Mouse (Mus musculus): Measurements from ENCODE around the gene Hmg20a. TPM values are rescaled to one million over a fixed set of nuclear protein-coding genes. Genes with fewer than 3 reads are reported as not detected.
A peak's percentile ranks its signal among the peaks of the same experiment; 100 is the strongest.

Gene Hmg20a
- 39.9 and 64.3 TPM in 2 replicates for polyA plus RNA-seq (2014; fragmentation: Nextera tagmentation; extraction: Ambion mirVana)

- peak within 1 kb of the TSS; percentile 93 for H3K9ac ChIP-seq (ENCODE audit: low read depth, low read length)
- H3K9me3 ChIP-seq (ENCODE audit: control insufficient read depth, low read length) = no peaks in the 10 kb centered on the region
- H3K27ac ChIP-seq (ENCODE audit: low read depth, low read length) = peak within 1 kb of the TSS; percentile 96
- H3K36me3 ChIP-seq (ENCODE audit: control insufficient read depth, insufficient read depth, low read length) = no peaks in the 10 kb centered on the region
- peak; percentile 97 for ATAC-seq (ENCODE audit: low FRiP score, low TSS enrichment)
- H3K27me3 ChIP-seq (ENCODE audit: control insufficient read depth, insufficient read depth, low read length) = no peaks in the 10 kb centered on the region
- peaks cover 13% of the 10 kb centered on the region; the same call in 1 of the 2 replicates for H3K4me1 ChIP-seq (ENCODE audit: control insufficient read depth, insufficient read depth, low read length)
- peak within 1 kb of the TSS; percentile 84 for H3K4me3 ChIP-seq (ENCODE audit: low read length)
- under 1% methylated on average over 59 of the region's 59 CpGs for WGBS
- H3K4me2 ChIP-seq (replicated peaks; ENCODE audit: low read depth, low read length) = peak within 1 kb of the TSS; percentile 69
Observed at GRCm38 (mm10) chr9:56417948-56418737, at the start of gene Hmg20a, which contains the start of gene Peak1. Hmg20a (plus strand) TSS chr9:56418609. Peak1 (minus strand) TSS chr9:56418067.

DNA sequence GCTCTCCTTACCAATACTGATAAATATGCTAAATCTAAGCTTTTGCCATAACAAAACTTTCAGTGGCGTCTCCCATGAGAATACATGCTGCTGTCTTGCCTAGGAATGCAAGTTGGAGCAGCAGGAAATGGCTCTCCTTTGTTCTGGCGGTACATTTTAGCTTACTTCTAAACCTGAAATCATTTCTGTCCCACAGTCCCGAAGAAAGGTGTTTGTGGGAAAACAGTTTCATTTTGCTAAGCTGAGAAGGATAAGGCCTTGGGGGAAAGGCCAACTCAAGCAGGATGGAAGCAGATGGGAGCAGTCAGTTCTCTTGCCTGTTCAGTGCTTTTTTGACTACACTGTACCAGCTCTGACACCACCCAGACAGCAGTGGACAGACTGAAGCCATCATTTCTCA, 49.6 kb upstream of the Hmg20a start:
- Histone ChIP-seq H3K27ac (ENCODE audit: low read depth, low read length) (peak overlapping the region; percentile 3; the same call in 1 of the 2 replicates), H3K9ac (ENCODE audit: low read depth, low read length) (no peak overlapping the region)
- WGBS = 52% methylated on average over 3 of the region's 3 CpGs

GRCm38 (mm10) chr9:56370710-56371109, 47.7 kb upstream of the Hmg20a start:
- Histone ChIP-seq H3K36me3 (ENCODE audit: control insufficient read depth, insufficient read depth, low read length) (no peaks in the 10 kb centered on the region), H3K27me3 (ENCODE audit: control insufficient read depth, insufficient read depth, low read length) (no peaks in the 10 kb centered on the region), H3K9me3 (ENCODE audit: control insufficient read depth, low read length) (no peaks in the 10 kb centered on the region), H3K27ac (ENCODE audit: low read depth, low read length) (no peak overlapping the region), H3K4me2 (replicated peaks; ENCODE audit: low read depth, low read length) (no peak overlapping the region), H3K9ac (ENCODE audit: low read depth, low read length) (no peak overlapping the region), H3K4me1 (ENCODE audit: control insufficient read depth, insufficient read depth, low read length) (peaks cover 9% of the 10 kb centered on the region; the same call in 1 of the 2 replicates), H3K4me3 (ENCODE audit: low read length) (no peak overlapping the region)
- 69% methylated on average over 5 of the region's 5 CpGs for WGBS
- no peak for ATAC-seq (ENCODE audit: low FRiP score, low TSS enrichment)

More for the DNA sequence above, 49.6 kb upstream of the Hmg20a start:
- Histone ChIP-seq H3K36me3 (ENCODE audit: control insufficient read depth, insufficient read depth, low read length) (no peaks in the 10 kb centered on the region), H3K4me1 (ENCODE audit: control insufficient read depth, insufficient read depth, low read length) (no peaks in the 10 kb centered on the region), H3K27me3 (ENCODE audit: control insufficient read depth, insufficient read depth, low read length) (no peaks in the 10 kb centered on the region), H3K9me3 (ENCODE audit: control insufficient read depth, low read length) (no peaks in the 10 kb centered on the region), H3K4me3 (ENCODE audit: low read length) (no peak overlapping the region), H3K4me2 (replicated peaks; ENCODE audit: low read depth, low read length) (no peak overlapping the region)
- no peak for ATAC-seq (ENCODE audit: low FRiP score, low TSS enrichment)

DNA sequence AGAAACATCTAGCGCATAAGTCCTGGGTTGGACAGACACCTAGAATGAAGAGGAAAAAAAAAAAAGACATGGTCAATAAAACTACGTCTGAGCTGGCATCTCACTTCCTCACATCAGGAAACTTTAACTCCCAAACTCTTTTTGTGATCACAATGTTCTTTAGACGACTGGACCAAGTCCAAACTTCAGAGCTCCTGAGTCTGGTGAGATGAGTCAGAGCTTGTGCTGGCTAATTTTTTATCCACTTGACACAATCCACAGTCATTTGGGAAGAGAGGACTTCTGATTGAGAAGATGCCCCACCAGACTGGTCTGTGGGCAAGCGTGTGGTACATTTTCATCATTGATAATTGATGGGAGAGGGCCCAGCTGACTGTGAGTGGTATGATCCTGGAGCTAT, 44.0 kb upstream of the Hmg20a start:
- no peak overlapping the region for H3K4me3 ChIP-seq (ENCODE audit: low read length)
- no peak overlapping the region for H3K27ac ChIP-seq (ENCODE audit: low read depth, low read length)
- whole genome bisulfite sequencing = 57% methylated on average over 4 of the region's 4 CpGs
- H3K9ac ChIP-seq (ENCODE audit: low read depth, low read length) = no peak overlapping the region
- H3K36me3 ChIP-seq (ENCODE audit: control insufficient read depth, insufficient read depth, low read length) = no peaks in the 10 kb centered on the region
- peaks cover 9% of the 10 kb centered on the region; the same call in 1 of the 2 replicates for H3K4me1 ChIP-seq (ENCODE audit: control insufficient read depth, insufficient read depth, low read length)
- no peaks in the 10 kb centered on the region for H3K27me3 ChIP-seq (ENCODE audit: control insufficient read depth, insufficient read depth, low read length)
- H3K9me3 ChIP-seq (ENCODE audit: control insufficient read depth, low read length) = no peaks in the 10 kb centered on the region
- H3K4me2 ChIP-seq (replicated peaks; ENCODE audit: low read depth, low read length) = no peak overlapping the region
- no peak for ATAC-seq (ENCODE audit: low FRiP score, low TSS enrichment)

GRCm38 (mm10) chr9:56382786-56383185, 35.6 kb upstream of the Hmg20a start:
- Histone ChIP-seq H3K36me3 (ENCODE audit: control insufficient read depth, insufficient read depth, low read length) (no peaks in the 10 kb centered on the region), H3K9me3 (ENCODE audit: control insufficient read depth, low read length) (no peaks in the 10 kb centered on the region), H3K4me1 (ENCODE audit: control insufficient read depth, insufficient read depth, low read length) (no peaks in the 10 kb centered on the region), H3K4me3 (ENCODE audit: low read length) (no peak overlapping the region), H3K4me2 (replicated peaks; ENCODE audit: low read depth, low read length) (no peak overlapping the region), H3K27ac (ENCODE audit: low read depth, low read length) (no peak overlapping the region), H3K27me3 (ENCODE audit: control insufficient read depth, insufficient read depth, low read length) (no peaks in the 10 kb centered on the region), H3K9ac (ENCODE audit: low read depth, low read length) (no peak overlapping the region)
- 93% methylated on average over 1 of the region's 1 CpGs for WGBS
- no peak for ATAC-seq (ENCODE audit: low FRiP score, low TSS enrichment)

- H3K36me3 ChIP-seq (ENCODE audit: control insufficient read depth, insufficient read depth, low read length) = no peaks in the 10 kb centered on the region
- WGBS = 89% methylated on average over 3 of the region's 3 CpGs
- H3K9me3 ChIP-seq (ENCODE audit: control insufficient read depth, low read length) = no peaks in the 10 kb centered on the region
- ATAC-seq (ENCODE audit: low FRiP score, low TSS enrichment) = no peak
- H3K27ac ChIP-seq (ENCODE audit: low read depth, low read length) = no peak overlapping the region
- H3K4me3 ChIP-seq (ENCODE audit: low read length) = no peak overlapping the region
- H3K4me1 ChIP-seq (ENCODE audit: control insufficient read depth, insufficient read depth, low read length) = no peaks in the 10 kb centered on the region
- no peaks in the 10 kb centered on the region for H3K27me3 ChIP-seq (ENCODE audit: control insufficient read depth, insufficient read depth, low read length)
- H3K9ac ChIP-seq (ENCODE audit: low read depth, low read length) = no peak overlapping the region
- H3K4me2 ChIP-seq (replicated peaks; ENCODE audit: low read depth, low read length) = no peak overlapping the region
Observed at GRCm38 (mm10) chr9:56392857-56393256, 25.6 kb upstream of the Hmg20a start.

DNA sequence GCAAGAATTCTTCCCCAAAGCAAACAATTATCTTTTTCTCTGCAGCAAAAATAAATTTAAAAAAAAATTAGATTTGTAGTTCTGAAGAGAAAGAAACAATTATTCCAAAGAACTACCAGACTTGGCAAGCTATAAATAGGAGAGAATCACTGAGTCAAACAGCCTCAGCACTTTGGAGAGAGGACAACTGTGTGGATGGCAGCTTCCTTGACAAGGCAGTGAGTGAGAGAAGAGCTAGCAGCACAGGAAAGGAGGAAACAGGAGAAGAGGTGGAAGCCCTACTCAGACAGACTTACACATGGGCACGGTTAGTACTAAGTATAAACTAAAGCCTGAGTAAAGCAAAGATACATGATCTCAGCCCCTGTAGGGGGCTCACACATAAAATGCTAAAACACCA, 22.1 kb upstream of the Hmg20a start:
- H3K36me3 ChIP-seq (ENCODE audit: control insufficient read depth, insufficient read depth, low read length) = no peaks in the 10 kb centered on the region
- no peaks in the 10 kb centered on the region for H3K27me3 ChIP-seq (ENCODE audit: control insufficient read depth, insufficient read depth, low read length)
- no peak overlapping the region for H3K9ac ChIP-seq (ENCODE audit: low read depth, low read length)
- no peaks in the 10 kb centered on the region for H3K9me3 ChIP-seq (ENCODE audit: control insufficient read depth, low read length)
- WGBS = 29% methylated on average over 1 of the region's 1 CpGs
- no peaks in the 10 kb centered on the region for H3K4me1 ChIP-seq (ENCODE audit: control insufficient read depth, insufficient read depth, low read length)
- no peak overlapping the region for H3K27ac ChIP-seq (ENCODE audit: low read depth, low read length)
- no peak overlapping the region for H3K4me2 ChIP-seq (replicated peaks; ENCODE audit: low read depth, low read length)
- H3K4me3 ChIP-seq (ENCODE audit: low read length) = no peak overlapping the region
- ATAC-seq (ENCODE audit: low FRiP score, low TSS enrichment) = no peak

DNA sequence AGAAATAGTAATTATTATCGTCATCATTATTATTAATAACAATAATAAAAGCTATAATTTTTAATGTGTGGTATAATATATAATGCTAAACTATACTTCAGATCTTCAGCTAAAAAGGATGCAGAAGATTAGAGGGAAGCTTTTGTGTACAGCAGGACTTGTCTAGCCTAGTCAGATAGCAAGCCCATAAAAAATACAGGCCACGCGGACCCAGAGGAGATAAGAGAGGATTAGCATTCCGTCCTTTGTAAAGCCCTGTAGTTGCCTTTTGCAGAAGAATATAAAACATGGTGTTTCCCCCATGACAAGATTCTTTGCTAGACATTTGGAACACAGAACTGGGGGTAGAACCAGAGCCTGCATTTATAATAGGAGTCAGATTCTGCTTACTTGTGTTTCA, 13.8 kb upstream of the Hmg20a start:
- Histone ChIP-seq H3K27ac (ENCODE audit: low read depth, low read length) (no peak overlapping the region), H3K27me3 (ENCODE audit: control insufficient read depth, insufficient read depth, low read length) (no peaks in the 10 kb centered on the region), H3K4me1 (ENCODE audit: control insufficient read depth, insufficient read depth, low read length) (peaks cover 3% of the 10 kb centered on the region; the same call in 1 of the 2 replicates), H3K4me3 (ENCODE audit: low read length) (no peak overlapping the region), H3K4me2 (replicated peaks; ENCODE audit: low read depth, low read length) (no peak overlapping the region), H3K9ac (ENCODE audit: low read depth, low read length) (no peak overlapping the region), H3K9me3 (ENCODE audit: control insufficient read depth, low read length) (no peaks in the 10 kb centered on the region), H3K36me3 (ENCODE audit: control insufficient read depth, insufficient read depth, low read length) (no peaks in the 10 kb centered on the region)
- 68% methylated on average over 4 of the region's 4 CpGs for WGBS
- ATAC-seq (ENCODE audit: low FRiP score, low TSS enrichment) = no peak

DNA sequence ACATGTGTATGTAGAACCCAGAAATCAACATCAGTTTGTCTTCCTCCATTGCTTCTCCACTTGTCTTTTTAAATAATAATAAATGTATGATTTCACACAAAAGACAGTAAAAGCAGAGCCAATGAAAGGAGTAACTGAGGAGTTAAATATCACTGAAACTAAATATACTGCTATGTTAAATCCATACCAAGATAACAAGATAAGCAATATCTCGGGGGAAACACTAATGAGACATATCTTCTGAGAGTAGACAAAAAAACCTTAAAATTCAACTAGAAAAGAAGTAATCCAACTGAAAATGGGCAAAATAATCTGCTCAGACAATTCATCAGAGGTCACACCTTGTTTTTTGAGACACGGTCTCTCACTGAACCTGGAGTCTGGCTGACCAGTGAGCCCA, 8.5 kb upstream of the Hmg20a start:
- no peak overlapping the region for H3K27ac ChIP-seq (ENCODE audit: low read depth, low read length)
- WGBS = 81% methylated on average over 2 of the region's 2 CpGs
- ATAC-seq (ENCODE audit: low FRiP score, low TSS enrichment) = no peak
- H3K27me3 ChIP-seq (ENCODE audit: control insufficient read depth, insufficient read depth, low read length) = no peaks in the 10 kb centered on the region
- H3K36me3 ChIP-seq (ENCODE audit: control insufficient read depth, insufficient read depth, low read length) = no peaks in the 10 kb centered on the region
- no peaks in the 10 kb centered on the region for H3K9me3 ChIP-seq (ENCODE audit: control insufficient read depth, low read length)
- H3K4me3 ChIP-seq (ENCODE audit: low read length) = no peak overlapping the region
- peaks cover under 1% of the 10 kb centered on the region; the same call in 1 of the 2 replicates for H3K4me1 ChIP-seq (ENCODE audit: control insufficient read depth, insufficient read depth, low read length)
- no peak overlapping the region for H3K4me2 ChIP-seq (replicated peaks; ENCODE audit: low read depth, low read length)
- H3K9ac ChIP-seq (ENCODE audit: low read depth, low read length) = no peak overlapping the region

Measured in kidney, embryonic 14.5 days (tissue).